Mouse (Mus musculus) G1E (cell line): ENCODE data around the gene Ift43.

Experiments used
- CTCF ChIP-seq: IDR thresholded peaks from 2 replicates; pipeline ENCODE4 v1.5.1; 2012; ENCODE audit warnings: low read depth, low read length, inconsistent platforms, mixed read lengths
- GATA1 ChIP-seq: IDR thresholded peaks from 2 replicates; pipeline ENCODE4 v1.6.1; 2012; ENCODE audit warnings: borderline replicate concordance, low read length, inconsistent platforms, mixed read lengths
- GATA2 ChIP-seq: IDR thresholded peaks from 2 replicates; pipeline ENCODE4 v1.6.1; 2012; ENCODE audit warnings: low read depth, low read length, inconsistent platforms, borderline replicate concordance
- POLR2AphosphoS5 ChIP-seq: IDR thresholded peaks from 2 replicates; pipeline ENCODE4 v1.6.1; 2012; ENCODE audit warnings: low read depth, low read length, inconsistent platforms; ENCODE audit not compliant: insufficient replicate concordance
- TAL1 ChIP-seq: conservative IDR thresholded peaks from 2 replicates; pipeline ENCODE4 v1.6.1; 2012; ENCODE audit warnings: low read depth, low read length, inconsistent platforms, mixed read lengths

- no peak for TF ChIP-seq CTCF
- TF ChIP-seq GATA1, result no peak
- TF ChIP-seq POLR2AphosphoS5, result no peak
- no peak for TF ChIP-seq TAL1
- TF ChIP-seq GATA2, result no peak
Observed at GRCm38 (mm10) chr12:86086550-86086949, 4.2 kb downstream of the Ift43 start.
